Comparison of ENCODE assay signal across 27 mouse cellular contexts in genomic region chr19:32651046-32651445, GRCm38 (mm10). TPM values are rescaled to one million over a fixed set of nuclear protein-coding genes. Genes with fewer than 3 reads are reported as not detected.
DNase-seq lines count a peak whose midpoint lies in the region; ATAC-seq lines count a peak whose summit lies in the region.
"Had no signal": no experiment of that assay in that cellular context is flagged by ENCODE, and none has a peak within 500 bp of the region (broad histone marks: within the 10 kb centered on the region; RNA-seq: fewer than 3 reads in every experiment).

No protein-coding gene starts in this region.

- ATAC-seq in heart, embryonic 11.5 days (replicated peaks; ENCODE audit: insufficient number of reproducible peaks, low FRiP score, low TSS enrichment): no peak
- no peak for ATAC-seq in forebrain, embryonic 13.5 days
- ATAC-seq: CD4-positive, CD25-positive, alpha-beta regulatory T cell, adult 4 months; forebrain, embryonic 15.5 days; forebrain, postnatal 0 days had no signal

- no peaks in the 10 kb centered on the region for H3K27me3 ChIP-seq in heart, embryonic 11.5 days (ENCODE audit: control insufficient read depth, insufficient read depth, low read length)
- no peaks in the 10 kb centered on the region for H3K27me3 ChIP-seq in forebrain, embryonic 13.5 days
- H3K27me3 ChIP-seq: CH12.LX; embryonic facial prominence, embryonic 13.5 days; embryonic facial prominence, embryonic 15.5 days; forebrain, embryonic 12.5 days; forebrain, embryonic 15.5 days had no signal

- H3K36me3 ChIP-seq in heart, embryonic 11.5 days (ENCODE audit: control insufficient read depth, insufficient read depth, low read length): no peaks in the 10 kb centered on the region
- no peaks in the 10 kb centered on the region for H3K36me3 ChIP-seq in forebrain, embryonic 13.5 days (ENCODE audit: poor library complexity, severe bottlenecking)
- H3K36me3 ChIP-seq: embryonic facial prominence, embryonic 13.5 days; embryonic facial prominence, embryonic 15.5 days; forebrain, embryonic 10.5 days; forebrain, embryonic 12.5 days; forebrain, embryonic 15.5 days had no signal

- no peaks in the 10 kb centered on the region for H3K9me3 ChIP-seq in heart, embryonic 11.5 days (replicated peaks; ENCODE audit: control insufficient read depth, low read length)
- no peaks in the 10 kb centered on the region for H3K9me3 ChIP-seq in forebrain, embryonic 13.5 days (replicated peaks)
- H3K9me3 ChIP-seq: embryonic facial prominence, embryonic 13.5 days; embryonic facial prominence, embryonic 15.5 days; forebrain, embryonic 10.5 days; forebrain, embryonic 12.5 days; forebrain, embryonic 15.5 days; G1E had no signal

- H3K27ac ChIP-seq in heart, embryonic 11.5 days (ENCODE audit: low read depth, low read length): no peak overlapping the region
- H3K27ac ChIP-seq in forebrain, embryonic 13.5 days: no peak overlapping the region
- H3K27ac ChIP-seq: embryonic facial prominence, embryonic 13.5 days; embryonic facial prominence, embryonic 15.5 days; forebrain, embryonic 10.5 days; forebrain, embryonic 12.5 days; forebrain, embryonic 15.5 days had no signal

- peaks cover 9% of the 10 kb centered on the region for H3K4me1 ChIP-seq in heart, embryonic 11.5 days (ENCODE audit: control insufficient read depth, insufficient read depth, low read length)
- peaks cover 6% of the 10 kb centered on the region; the same call in 1 of the 2 replicates for H3K4me1 ChIP-seq in forebrain, embryonic 13.5 days
- H3K4me1 ChIP-seq: embryonic facial prominence, embryonic 13.5 days; embryonic facial prominence, embryonic 15.5 days; forebrain, embryonic 15.5 days had no signal

- peak; percentile 20 for DNase-seq in gastrocnemius, adult 18-20 months (ENCODE audit: low spot score)
- DNase-seq in gastrocnemius, postnatal 14 days: no peak
- DNase-seq in heart, adult 8-10 months (ENCODE audit: low spot score): peak; percentile 19
- peak; percentile 7 for DNase-seq in Muller cell, postnatal 12 days (ENCODE audit: inconsistent ontology term)
- DNase-seq: adrenal gland, adult 2 months; adrenal gland, postnatal 10 days; adrenal gland, postnatal 25 days; B cell, adult 2 months; cerebellum, adult 11 months; cerebellum, adult 18-20 months; cerebellum, adult 8-10 months; cerebellum, adult 9-11 months; cerebellum, postnatal 14 days; cerebellum, postnatal 36 days; embryo, embryonic 11 days; forebrain, postnatal 0 days had no signal

- no peak overlapping the region for H3K4me3 ChIP-seq in heart, embryonic 11.5 days (ENCODE audit: low read depth, low read length)
- H3K4me3 ChIP-seq in forebrain, embryonic 13.5 days: no peak overlapping the region
- H3K4me3 ChIP-seq: embryonic facial prominence, embryonic 13.5 days; embryonic facial prominence, embryonic 15.5 days; erythroblast, embryonic 14.5 days; forebrain, embryonic 10.5 days; forebrain, embryonic 12.5 days; forebrain, embryonic 15.5 days had no signal

- intact Hi-C loops in gastrocnemius, postnatal 14 days (cut with DNase I; ENCODE audit: low total_unique reads): no loop called here

- WGBS in heart, embryonic 11.5 days (ENCODE audit: insufficient replicate concordance): 88% methylated on average over 5 of the region's 5 CpGs
- 90% methylated on average over 5 of the region's 5 CpGs for WGBS in forebrain, embryonic 13.5 days

- H3K9ac ChIP-seq in heart, embryonic 11.5 days (ENCODE audit: low read depth, low read length): no peak overlapping the region
- H3K9ac ChIP-seq in forebrain, embryonic 13.5 days: no peak overlapping the region
- H3K9ac ChIP-seq: embryonic facial prominence, embryonic 13.5 days; embryonic facial prominence, embryonic 15.5 days; forebrain, embryonic 12.5 days; forebrain, embryonic 15.5 days; forebrain, postnatal 0 days had no signal

- H3K4me2 ChIP-seq in heart, embryonic 11.5 days: no peak overlapping the region
- H3K4me2 ChIP-seq in forebrain, embryonic 13.5 days: no peak overlapping the region
- H3K4me2 ChIP-seq: embryonic facial prominence, embryonic 13.5 days; embryonic facial prominence, embryonic 15.5 days; forebrain, embryonic 12.5 days; forebrain, embryonic 15.5 days had no signal

RNA-seq across cellular contexts. Expression of gene Papss2, which starts 55.5 kb away (rescaled TPM):
- total RNA-seq in gastrocnemius, adult 18-20 months (2021): 1 to 10 TPM; 3.7 to 4.4 TPM
- total RNA-seq in gastrocnemius, postnatal 14 days (2021): 10 to 100 TPM; 11.3 to 13.8 TPM
- total RNA-seq in heart, adult 8-10 months (2022): 10 to 100 TPM; 12.5 to 19.5 (median 15.6) TPM
- 28.1 and 33.6 TPM in 2 replicates for polyA plus RNA-seq in heart, embryonic 11.5 days (2014; fragmentation: Nextera tagmentation; extraction: Ambion mirVana)
- 0.37 and 0.53 TPM in 2 replicates for polyA plus RNA-seq in forebrain, embryonic 13.5 days (2015; fragmentation: Nextera tagmentation; extraction: Ambion mirVana)
